Mouse (Mus musculus) ES-Bruce4 (cell line): ENCODE data around the gene Gsto2. TPM values are rescaled to one million over a fixed set of nuclear protein-coding genes. Genes with fewer than 3 reads are reported as not detected.

Source experiments
- H3K27ac ChIP-seq: 2 replicates; pipeline ENCODE4 v1.5.1; 2012; ENCODE audit warnings: low read length, inconsistent platforms; ENCODE audit not compliant: insufficient read depth
- H3K27me3 ChIP-seq: 2 replicates; pipeline ENCODE4 v1.6.1; 2012; ENCODE audit warnings: mild to moderate bottlenecking, low read length, inconsistent platforms; ENCODE audit not compliant: control insufficient read depth, poor library complexity, insufficient read depth, severe bottlenecking
- H3K36me3 ChIP-seq: 2 replicates; pipeline ENCODE4 v1.6.1; 2012; ENCODE audit warnings: inconsistent platforms, mild to moderate bottlenecking, low read length, moderate library complexity; ENCODE audit not compliant: control insufficient read depth, poor library complexity, insufficient read depth, severe bottlenecking
- H3K4me1 ChIP-seq: one replicate; pipeline ENCODE4 v1.8.1; 2011; ENCODE audit warnings: low read length; ENCODE audit not compliant: control insufficient read depth, insufficient read depth
- H3K4me3 ChIP-seq: 2 replicates; pipeline ENCODE4 v1.5.1; 2011; ENCODE audit warnings: low read depth, mild to moderate bottlenecking, low read length
- H3K9ac ChIP-seq: 2 replicates; pipeline ENCODE4 v1.6.1; 2012; ENCODE audit warnings: low read depth, mild to moderate bottlenecking, inconsistent platforms; ENCODE audit not compliant: poor library complexity, severe bottlenecking
- H3K9me3 ChIP-seq: replicated peaks from 2 replicates; pipeline ENCODE4 v1.6.1; 2012; ENCODE audit warnings: mild to moderate bottlenecking, low read length, inconsistent platforms; ENCODE audit not compliant: control insufficient read depth, poor library complexity, insufficient read depth, severe bottlenecking
- CTCF ChIP-seq: IDR thresholded peaks from one replicate; pipeline ENCODE4 v1.8.1; 2011; ENCODE audit warnings: low read depth, low read length
- EP300 ChIP-seq: IDR thresholded peaks from 2 replicates; pipeline ENCODE4 v1.6.1; 2011; ENCODE audit warnings: low read depth, low read length; ENCODE audit not compliant: insufficient read depth
- POLR2A ChIP-seq: IDR thresholded peaks from one replicate; pipeline ENCODE4 v1.8.1; 2011; ENCODE audit warnings: low read length; ENCODE audit not compliant: insufficient read depth
- polyA plus RNA-seq: library from polyadenylated mRNA; stranded (reverse); fragments of >200 nt; gene quantifications from 2 replicates; pipeline ENCODE4 v1.2.4, GENCODE M21; 2011; ENCODE audit warnings: low read depth; ENCODE audit not compliant: missing spikeins, insufficient read depth, insufficient read length

The Gsto2 gene
- polyA plus RNA-seq, 1 experiment = 1.2 TPM

- TF ChIP-seq POLR2A = no peak
- no peak for TF ChIP-seq CTCF
- no peak for TF ChIP-seq EP300
- Histone ChIP-seq H3K9me3 (no peaks in the 10 kb centered on the region), H3K9ac (no peak overlapping the region), H3K27me3 (no peaks in the 10 kb centered on the region; the same call in 1 of the 2 replicates), H3K27ac (no peak overlapping the region), H3K36me3 (no peaks in the 10 kb centered on the region), H3K4me1 (no peaks in the 10 kb centered on the region), H3K4me3 (no peak overlapping the region)
Measured at GRCm38 (mm10) chr19:47867628-47868175, 2.4 kb downstream of the Gsto2 start.

GRCm38 (mm10) chr19:47868951-47869350 lies 3.6 kb downstream of the Gsto2 start:
- no peak overlapping the region for H3K4me3 ChIP-seq
- H3K4me1 ChIP-seq = no peaks in the 10 kb centered on the region
- TF ChIP-seq POLR2A (no peak), CTCF (no peak), EP300 (no peak)
- no peak overlapping the region for H3K27ac ChIP-seq
- no peak overlapping the region for H3K9ac ChIP-seq
- H3K36me3 ChIP-seq = no peaks in the 10 kb centered on the region
- H3K9me3 ChIP-seq = no peaks in the 10 kb centered on the region
- no peaks in the 10 kb centered on the region; the same call in 1 of the 2 replicates for H3K27me3 ChIP-seq

- Histone ChIP-seq H3K4me3 (no peak overlapping the region), H3K4me1 (no peaks in the 10 kb centered on the region), H3K9ac (no peak overlapping the region), H3K36me3 (no peaks in the 10 kb centered on the region), H3K9me3 (no peaks in the 10 kb centered on the region), H3K27me3 (no peaks in the 10 kb centered on the region; the same call in 1 of the 2 replicates), H3K27ac (no peak overlapping the region)
- no peak for TF ChIP-seq EP300
- no peak for TF ChIP-seq POLR2A
- TF ChIP-seq CTCF = no peak
Measured at GRCm38 (mm10) chr19:47869516-47869915, 4.2 kb downstream of the Gsto2 start.

GRCm38 (mm10) chr19:47870102-47870666 lies 4.8 kb downstream of the Gsto2 start:
- no peaks in the 10 kb centered on the region for H3K36me3 ChIP-seq
- no peak overlapping the region for H3K9ac ChIP-seq
- no peaks in the 10 kb centered on the region for H3K4me1 ChIP-seq
- no peak overlapping the region for H3K27ac ChIP-seq
- H3K4me3 ChIP-seq = no peak overlapping the region
- H3K9me3 ChIP-seq = no peaks in the 10 kb centered on the region
- no peak for TF ChIP-seq CTCF
- TF ChIP-seq EP300 = no peak
- no peak for TF ChIP-seq POLR2A
- H3K27me3 ChIP-seq = no peaks in the 10 kb centered on the region; the same call in 1 of the 2 replicates

GRCm38 (mm10) chr19:47871515-47871914 lies 6.2 kb downstream of the Gsto2 start:
- Histone ChIP-seq H3K27ac (no peak overlapping the region), H3K36me3 (no peaks in the 10 kb centered on the region), H3K27me3 (no peaks in the 10 kb centered on the region; the same call in 1 of the 2 replicates), H3K9ac (no peak overlapping the region), H3K9me3 (no peaks in the 10 kb centered on the region), H3K4me1 (no peaks in the 10 kb centered on the region), H3K4me3 (no peak overlapping the region)
- TF ChIP-seq POLR2A = no peak
- no peak for TF ChIP-seq EP300
- peak; percentile 43 for TF ChIP-seq CTCF

- no peaks in the 10 kb centered on the region for H3K4me1 ChIP-seq
- no peak for TF ChIP-seq CTCF
- no peak for TF ChIP-seq EP300
- TF ChIP-seq POLR2A = no peak
- H3K4me3 ChIP-seq = no peak overlapping the region
- no peaks in the 10 kb centered on the region; the same call in 1 of the 2 replicates for H3K27me3 ChIP-seq
- H3K36me3 ChIP-seq = no peaks in the 10 kb centered on the region
- no peaks in the 10 kb centered on the region for H3K9me3 ChIP-seq
- no peak overlapping the region for H3K27ac ChIP-seq
- H3K9ac ChIP-seq = no peak overlapping the region
Measured at GRCm38 (mm10) chr19:47876252-47876651, 10.9 kb downstream of the Gsto2 start.
